Mouse (Mus musculus) left cerebral cortex, adult 2 months (tissue): Measurements from ENCODE around the gene 1700088E04Rik. TPM values are rescaled to one million over a fixed set of nuclear protein-coding genes. Genes with fewer than 3 reads are reported as not detected.

Experiments used
- DNase-seq, 2 experiments: peaks; one replicate each; pipeline ENCODE4 v3.0.0; 2021 to 2022; ENCODE audit warnings: low spot score in 2 of 2, mixed read lengths in 1 of 2; ENCODE audit errors: extremely low spot score in 1 of 2
- H3K27ac ChIP-seq: fragments of 200-600 bp; 2 replicates; pipeline ENCODE4 v1.8.1; 2022
- H3K4me3 ChIP-seq: fragments of 200-600 bp; 2 replicates; pipeline ENCODE4 v1.8.1; 2022
- CTCF ChIP-seq: fragments of 200-600 bp; IDR thresholded peaks from 2 replicates; pipeline ENCODE4 v1.8.1; 2022; ENCODE audit warnings: antibody characterized with exemption, mild to moderate bottlenecking, moderate library complexity
- intact Hi-C: fragments of 180-260 bp; cut with DNase I; formaldehyde crosslinking; loops from one replicate; pipeline ENCODE4 v1.15.1; 2025
- total RNA-seq, 2 experiments: library from RNA; stranded (reverse); gene quantifications; 2 replicates each; pipeline ENCODE4 v1.2.3; 2021

1700088E04Rik gene
- total RNA-seq, 2 experiments from 2014 or later: 12.0 to 12.9 TPM

DNA sequence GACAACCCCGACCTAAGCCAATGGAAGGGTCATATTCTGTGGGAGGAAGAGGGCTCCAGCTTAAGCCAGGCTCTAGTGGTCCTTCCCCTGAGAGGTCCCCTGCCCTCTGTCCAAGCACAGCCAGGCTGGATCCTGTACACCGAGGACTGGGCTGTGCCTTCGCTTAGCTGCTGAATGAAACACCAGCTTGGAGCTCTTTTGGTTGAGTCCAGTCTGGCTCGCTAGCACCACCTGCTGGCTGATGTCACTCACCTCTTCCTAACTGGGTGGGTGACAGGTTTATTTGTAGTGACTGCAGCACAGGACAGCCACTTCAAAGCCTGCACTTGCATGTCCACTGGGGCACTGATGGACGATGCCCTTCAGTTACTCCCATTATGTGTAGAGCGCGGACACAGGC is 7.5 kb upstream of the 1700088E04Rik start:
- intact Hi-C loops: loop anchor here (2.0 kb wide), 1 partner anchor 54 kb away; no protein-coding TSS in a partner anchor
- Histone ChIP-seq H3K27ac (no peak overlapping the region), H3K4me3 (no peak overlapping the region)
- peak; percentile 71 to 78 for DNase-seq
- TF ChIP-seq CTCF: peak; percentile 89

DNA sequence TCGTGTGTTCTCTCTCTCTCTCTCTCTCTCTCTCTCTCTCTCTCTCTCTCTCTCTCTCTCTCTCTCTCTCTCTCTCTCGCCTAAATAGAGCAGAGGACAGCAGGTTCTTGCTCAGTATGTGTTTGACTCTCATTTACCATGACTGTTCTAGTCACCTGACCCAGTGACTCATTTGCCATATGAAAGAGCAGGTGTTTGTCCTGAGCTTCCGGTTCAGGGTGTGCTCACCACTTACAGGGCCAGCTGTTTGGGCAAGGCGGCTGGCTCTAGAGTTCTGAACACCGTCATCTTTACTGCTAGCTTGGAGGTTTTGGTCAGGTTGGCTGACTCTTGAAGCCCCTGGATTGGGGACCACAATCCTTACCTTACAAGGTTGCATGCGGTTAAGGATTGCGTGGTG is 4.5 kb upstream of the 1700088E04Rik start:
- intact Hi-C loops: no loop called here
- DNase-seq: no peak
- no peak for TF ChIP-seq CTCF
- Histone ChIP-seq H3K4me3 (no peak overlapping the region), H3K27ac (no peak overlapping the region)

DNA sequence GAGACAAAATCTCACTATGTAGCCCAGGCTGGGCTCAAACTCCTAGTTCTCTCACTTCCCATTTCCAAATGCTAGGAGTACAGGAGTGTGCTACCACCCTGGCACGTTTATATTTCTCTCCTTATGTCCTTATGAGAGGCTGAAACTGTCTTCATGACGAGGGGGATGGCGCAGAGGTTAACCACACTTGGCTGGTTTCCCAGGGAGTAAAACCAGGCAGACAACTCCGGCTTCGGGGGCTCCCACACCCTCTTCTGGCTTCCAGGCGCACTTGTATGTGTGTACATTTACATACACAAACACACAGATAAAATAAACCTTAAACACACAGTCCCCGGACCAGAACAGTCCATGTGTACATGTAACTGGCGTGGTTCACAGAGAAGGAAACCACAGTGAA is 3.0 kb upstream of the 1700088E04Rik start:
- TF ChIP-seq CTCF: no peak
- H3K4me3 ChIP-seq: no peak overlapping the region
- DNase-seq: no peak
- intact Hi-C loops: no loop called here
- H3K27ac ChIP-seq: no peak overlapping the region

DNA sequence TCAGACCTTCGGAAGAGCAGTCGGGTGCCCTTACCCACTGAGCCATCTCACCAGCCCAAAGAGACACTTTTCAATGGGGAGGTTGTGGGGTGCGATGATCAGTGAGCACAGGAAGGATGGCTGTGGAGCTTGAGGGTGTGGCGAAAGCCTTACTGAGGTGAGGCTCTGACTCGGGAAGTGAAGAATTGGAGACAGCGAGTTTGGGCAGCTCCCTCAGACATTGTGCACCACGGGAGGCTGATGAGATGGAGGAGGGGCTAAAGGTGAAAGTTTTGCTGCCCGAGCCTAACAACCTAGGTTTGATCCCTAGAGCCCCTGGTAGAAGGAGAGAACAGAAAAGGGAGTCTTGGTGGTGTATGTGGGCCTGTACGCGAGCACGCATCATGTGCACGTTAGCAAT is 2.3 kb upstream of the 1700088E04Rik start:
- H3K27ac ChIP-seq: no peak overlapping the region
- intact Hi-C loops: no loop called here
- no peak for DNase-seq
- no peak for TF ChIP-seq CTCF
- H3K4me3 ChIP-seq: no peak overlapping the region

GRCm38 (mm10) chr15:79141566-79141917 is 489 bp upstream of the 1700088E04Rik start:
- Histone ChIP-seq H3K4me3 (peak overlapping the region; percentile 92), H3K27ac (peak overlapping the region; percentile 76)
- intact Hi-C loops: no loop called here
- no peak for TF ChIP-seq CTCF
- no peak for DNase-seq

GRCm38 (mm10) chr15:79139640-79140039 is 1.4 kb downstream of the 1700088E04Rik start:
- intact Hi-C loops: no loop called here
- DNase-seq: no peak
- Histone ChIP-seq H3K27ac (no peak overlapping the region), H3K4me3 (no peak overlapping the region)
- TF ChIP-seq CTCF: peak; percentile 49

GRCm38 (mm10) chr15:79135783-79136575 is 5.1 kb downstream of the 1700088E04Rik start:
- Histone ChIP-seq H3K27ac (no peak overlapping the region), H3K4me3 (no peak overlapping the region)
- intact Hi-C loops: no loop called here
- DNase-seq: no peak
- no peak for TF ChIP-seq CTCF

DNA sequence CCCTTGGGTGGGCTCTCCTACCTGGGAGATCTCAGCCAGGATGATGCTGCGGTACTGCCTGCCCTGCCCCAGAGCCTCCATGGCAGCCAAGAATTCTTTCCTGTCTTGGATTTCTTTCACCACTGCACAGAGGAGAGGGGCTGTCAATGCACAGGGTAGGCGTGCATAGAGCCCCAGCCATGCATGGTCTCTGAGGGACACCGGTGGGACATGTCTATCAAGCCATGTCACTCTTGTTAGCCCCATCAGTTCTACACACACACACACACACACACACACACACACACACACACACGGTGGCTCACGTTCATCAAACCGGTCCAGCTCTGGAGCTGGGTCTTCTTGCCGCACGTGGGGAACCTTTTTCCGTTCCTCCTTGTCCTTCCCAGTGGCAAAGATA is 5.7 kb downstream of the 1700088E04Rik start:
- Histone ChIP-seq H3K27ac (no peak overlapping the region), H3K4me3 (no peak overlapping the region)
- intact Hi-C loops: no loop called here
- DNase-seq: no peak
- TF ChIP-seq CTCF: no peak

DNA sequence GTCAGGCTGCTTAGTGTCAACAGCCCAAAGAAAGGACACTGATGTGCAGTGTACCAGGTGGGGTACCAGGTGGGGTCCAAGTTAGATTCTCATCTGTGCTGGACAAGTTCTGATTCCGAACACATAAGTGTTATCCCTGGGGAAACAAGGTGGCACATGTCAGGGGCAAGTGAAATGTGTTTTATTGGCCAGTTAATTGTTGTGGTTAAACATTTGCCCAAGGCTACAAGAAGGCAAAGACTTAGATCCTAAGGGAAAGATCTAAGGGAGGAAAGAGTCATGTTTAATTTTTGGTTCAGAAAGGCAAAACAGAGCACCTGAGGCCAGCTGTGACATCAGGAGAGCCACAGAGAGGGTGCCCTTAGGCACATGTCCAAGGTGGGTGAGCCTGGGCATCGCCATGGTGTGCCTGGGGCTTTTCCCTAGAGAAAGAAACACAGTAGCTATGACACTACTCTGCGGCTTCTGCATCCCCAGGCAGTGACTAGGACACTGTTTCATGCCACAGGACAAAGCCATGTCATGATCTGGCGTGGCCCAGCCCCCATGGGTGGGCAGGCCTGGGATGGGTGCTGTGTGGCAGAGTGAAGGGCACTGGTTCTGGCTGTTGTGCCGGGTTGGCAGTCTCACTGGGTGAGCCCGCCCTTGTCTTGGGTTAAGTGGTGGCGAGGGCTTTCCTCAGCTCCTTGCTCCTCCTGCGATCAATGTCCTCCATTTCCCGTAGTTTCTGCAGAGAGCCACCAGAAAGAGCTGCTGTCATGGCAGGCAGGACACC is 6.4 kb downstream of the 1700088E04Rik start:
- DNase-seq: no peak
- no peak overlapping the region for H3K4me3 ChIP-seq
- no peak for TF ChIP-seq CTCF
- H3K27ac ChIP-seq: no peak overlapping the region
- intact Hi-C loops: no loop called here

DNA sequence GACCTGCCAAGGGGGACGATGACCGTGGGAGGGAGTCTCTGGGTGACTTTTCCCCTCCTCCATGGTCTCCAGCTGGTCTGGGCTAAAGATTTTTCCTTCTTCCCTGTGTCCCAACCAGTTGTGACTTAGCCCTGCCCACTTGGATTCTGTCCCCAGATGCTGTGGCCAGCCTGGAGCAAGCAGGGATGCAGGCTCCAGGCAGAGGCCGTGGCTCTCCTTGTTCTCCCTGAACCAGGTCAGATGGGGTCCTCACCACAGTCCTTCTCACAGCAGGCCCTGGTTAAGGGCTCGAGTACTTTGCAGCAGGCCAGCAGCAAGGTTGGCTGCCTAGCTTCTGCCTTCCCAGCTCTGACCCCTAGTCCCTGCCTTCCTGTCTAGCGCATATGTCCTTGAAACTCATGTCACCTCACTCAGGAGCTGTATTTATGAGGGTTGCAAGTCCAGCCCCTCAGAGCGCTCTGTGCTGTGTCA is 7.8 kb downstream of the 1700088E04Rik start:
- no peak for DNase-seq
- no peak for TF ChIP-seq CTCF
- Histone ChIP-seq H3K27ac (no peak overlapping the region), H3K4me3 (no peak overlapping the region)
- intact Hi-C loops: no loop called here

DNA sequence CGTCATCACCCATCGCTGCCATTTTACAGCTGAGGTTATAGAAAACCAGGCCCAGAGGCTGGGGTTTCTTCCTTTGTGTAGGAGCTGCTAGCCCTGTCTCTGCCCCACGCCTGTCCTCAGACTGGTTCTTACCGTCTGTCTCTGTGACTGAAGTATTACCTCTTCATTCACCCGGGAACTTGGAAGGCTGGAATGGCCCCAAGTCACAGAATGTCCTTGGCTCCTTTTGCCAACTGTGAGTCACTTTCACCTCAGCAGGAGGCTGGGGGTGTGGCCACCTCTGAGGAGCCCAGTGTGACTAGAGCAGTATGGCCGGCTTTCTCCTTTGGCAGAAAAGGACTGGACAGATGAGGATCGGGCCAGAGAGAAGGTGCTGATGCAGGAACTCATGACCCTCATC is 9.6 kb downstream of the 1700088E04Rik start:
- H3K4me3 ChIP-seq: no peak overlapping the region
- no peak for DNase-seq
- TF ChIP-seq CTCF: no peak
- H3K27ac ChIP-seq: no peak overlapping the region
- intact Hi-C loops: no loop called here

- Histone ChIP-seq H3K4me3 (no peak overlapping the region), H3K27ac (no peak overlapping the region)
- intact Hi-C loops: no loop called here
- no peak for TF ChIP-seq CTCF
- no peak for DNase-seq
Measured at GRCm38 (mm10) chr15:79130782-79131181, 10.3 kb downstream of the 1700088E04Rik start.
